Mouse (Mus musculus): ENCODE data around the gene Slc4a1.

Slc4a1 gene

GRCm38 (mm10) chr11:102350981-102351523, 15.0 kb downstream of the Slc4a1 start:
- DNase-seq (ENCODE audit: low read depth, low spot score), result no peak

DNA sequence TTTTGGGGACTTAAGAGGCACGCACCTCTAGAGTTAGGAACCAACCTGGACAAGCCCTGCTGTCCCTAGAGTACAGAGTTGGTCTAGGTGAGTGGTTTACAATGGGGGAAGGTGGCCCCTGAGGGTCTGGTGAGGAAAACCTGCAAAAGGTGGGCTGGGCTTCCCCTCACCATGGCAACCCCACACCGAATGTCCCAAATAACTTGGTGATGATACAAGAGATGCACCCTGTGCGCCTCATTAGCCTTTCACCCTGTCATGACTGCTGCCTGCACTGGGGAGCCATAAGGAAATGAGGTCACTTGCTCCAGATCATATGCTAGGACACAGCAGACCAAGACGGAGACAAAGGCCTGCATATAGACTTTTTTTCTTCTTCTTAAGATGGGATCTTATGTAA, 15.6 kb downstream of the Slc4a1 start:
- no peak for DNase-seq (ENCODE audit: low read depth, low spot score)

DNA sequence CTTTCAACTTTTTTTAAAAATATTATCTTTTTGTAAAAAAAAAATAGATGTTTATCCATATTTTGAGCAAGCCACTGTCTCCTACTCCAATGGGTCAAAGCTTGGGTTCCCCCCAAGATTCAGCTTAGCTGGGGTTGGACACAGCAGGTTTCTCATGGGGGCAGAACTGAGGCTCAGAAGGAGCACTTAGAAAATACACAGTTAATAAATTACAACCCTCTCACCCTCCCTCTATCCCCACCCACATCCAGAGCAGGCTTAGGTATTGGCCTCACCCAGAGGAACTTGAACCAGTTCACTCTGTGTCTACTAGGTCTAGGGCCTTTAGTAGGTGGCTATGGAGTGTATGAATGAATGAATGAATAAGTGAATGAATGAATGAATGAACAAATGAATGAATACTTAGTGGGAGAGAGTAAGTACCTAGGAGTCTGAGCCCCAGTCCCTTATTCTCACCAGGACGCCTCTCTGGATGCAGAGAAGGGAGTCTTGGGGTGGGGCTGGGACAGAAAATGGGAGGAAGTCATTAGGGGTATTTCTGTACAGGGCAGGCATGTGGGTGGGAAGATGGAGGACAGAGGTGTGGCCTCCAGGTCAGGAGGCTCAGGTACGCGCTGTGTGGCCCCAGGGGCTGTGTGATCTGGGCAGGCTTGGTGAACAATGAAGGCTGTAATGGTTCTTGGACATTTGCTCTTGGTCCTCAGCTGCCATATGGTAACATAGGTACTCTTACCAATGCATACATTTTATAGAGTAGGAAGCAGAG, 16.6 kb downstream of the Slc4a1 start:
- no peak for DNase-seq (ENCODE audit: low read depth, low spot score)

DNA sequence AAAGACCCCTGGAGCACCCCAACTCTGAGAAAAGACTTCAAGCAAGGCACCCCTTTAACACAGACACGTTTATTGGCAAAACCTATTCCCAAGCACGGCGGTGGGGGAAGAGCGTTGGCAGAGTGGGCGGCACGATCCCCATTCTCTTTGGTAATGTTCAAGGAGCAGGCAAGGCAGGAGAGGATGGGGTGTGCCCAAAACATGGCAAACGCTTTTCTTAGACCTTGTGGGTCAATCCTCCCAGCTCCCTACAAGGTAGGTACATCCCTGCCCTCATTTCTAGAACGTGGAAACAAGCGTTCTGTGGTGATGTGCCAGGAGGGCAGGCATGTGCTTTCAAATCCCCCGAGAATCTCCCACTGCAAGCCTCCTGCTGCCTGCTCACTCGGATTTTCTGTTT, 17.2 kb downstream of the Slc4a1 start:
- no peak for DNase-seq (ENCODE audit: low read depth, low spot score)

- DNase-seq (ENCODE audit: low read depth, low spot score), result no peak
Observed at GRCm38 (mm10) chr11:102348101-102348585, 17.9 kb downstream of the Slc4a1 start.

DNA sequence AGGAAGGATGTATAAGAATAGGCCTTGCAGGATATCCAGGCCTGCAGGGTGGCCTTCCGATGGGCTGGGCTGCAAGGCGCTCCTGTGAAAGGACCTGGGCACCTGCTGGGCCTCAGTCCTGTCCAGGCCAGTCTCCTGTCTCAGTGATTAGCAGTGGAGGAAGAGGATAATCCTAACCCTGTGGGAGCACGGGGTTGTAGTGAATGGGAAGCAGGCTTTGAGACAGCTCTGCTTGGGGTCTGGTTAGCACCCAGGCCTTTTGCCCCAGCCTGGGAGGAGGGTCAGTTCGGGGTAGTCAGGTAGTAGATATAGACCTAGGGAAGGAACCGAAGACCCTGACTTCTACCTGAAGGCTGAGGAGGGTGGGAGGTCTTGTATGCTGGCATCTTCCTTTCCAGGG, 18.3 kb downstream of the Slc4a1 start:
- DNase-seq (ENCODE audit: low read depth, low spot score), result no peak

GRCm38 (mm10) chr11:102346926-102347325, 19.1 kb downstream of the Slc4a1 start:
- DNase-seq (ENCODE audit: low read depth, low spot score), result peak; percentile 87

DNA sequence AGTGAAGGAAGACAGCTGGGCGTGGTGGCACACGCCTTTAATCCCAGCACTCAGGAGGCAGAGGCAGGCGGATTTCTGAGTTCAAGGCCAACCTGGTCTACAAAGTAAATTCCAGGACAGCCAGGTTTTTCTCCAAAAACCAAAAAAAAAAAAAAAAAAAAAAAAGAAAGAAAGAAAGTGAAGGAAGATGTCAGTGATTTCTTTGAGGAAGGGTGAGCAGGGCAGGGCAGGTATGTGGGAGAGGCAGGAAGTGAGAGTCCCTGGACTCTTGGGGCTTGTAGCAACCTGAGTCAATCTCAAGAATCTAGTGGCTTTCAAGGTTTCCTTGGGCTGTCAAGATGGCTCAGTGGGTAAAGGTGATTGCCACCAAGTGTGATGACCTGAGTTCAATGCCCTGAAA, 21.5 kb downstream of the Slc4a1 start:
- DNase-seq (ENCODE audit: low read depth, low spot score), result peak; percentile 55

DNA sequence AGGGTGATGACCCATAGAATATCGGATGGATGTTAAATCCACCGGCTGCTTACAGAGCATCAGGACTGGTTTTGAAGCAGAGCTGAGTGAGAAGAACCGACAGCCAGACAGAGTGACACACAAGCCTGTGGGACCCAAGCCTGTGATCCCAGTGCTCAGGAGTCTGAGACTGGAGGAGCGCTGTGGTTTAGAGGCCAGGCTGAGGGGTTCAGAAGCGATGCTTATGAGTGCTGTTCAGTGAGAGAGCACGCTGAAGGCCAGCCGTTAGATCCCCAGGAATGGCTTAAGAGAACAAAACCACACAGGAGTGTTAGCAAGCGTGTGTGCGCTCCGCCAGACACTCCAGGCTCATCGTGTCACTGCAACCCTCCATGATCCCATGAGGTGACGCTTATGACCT, 23.3 kb downstream of the Slc4a1 start:
- DNase-seq (ENCODE audit: low read depth, low spot score), result no peak

DNA sequence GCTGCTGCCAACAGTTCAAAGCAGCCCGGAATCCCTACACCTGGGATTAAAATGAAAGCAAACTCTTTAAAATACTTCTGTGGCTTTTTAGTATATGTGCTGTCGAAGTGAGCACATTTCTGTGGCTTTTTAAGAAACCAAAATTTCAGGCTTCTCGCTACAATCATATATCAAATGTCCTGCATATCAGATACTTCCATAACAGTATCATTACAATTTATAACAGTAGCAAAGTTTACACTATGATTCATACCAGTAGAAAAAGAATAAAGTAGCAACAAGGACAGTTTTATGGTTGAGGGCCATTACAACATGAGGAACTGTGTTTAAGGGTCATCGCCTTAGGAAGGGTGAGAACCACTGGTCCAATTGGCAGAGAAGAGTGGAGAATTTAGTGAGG, 24.9 kb downstream of the Slc4a1 start:
- DNase-seq (ENCODE audit: low read depth, low spot score), result no peak

DNA sequence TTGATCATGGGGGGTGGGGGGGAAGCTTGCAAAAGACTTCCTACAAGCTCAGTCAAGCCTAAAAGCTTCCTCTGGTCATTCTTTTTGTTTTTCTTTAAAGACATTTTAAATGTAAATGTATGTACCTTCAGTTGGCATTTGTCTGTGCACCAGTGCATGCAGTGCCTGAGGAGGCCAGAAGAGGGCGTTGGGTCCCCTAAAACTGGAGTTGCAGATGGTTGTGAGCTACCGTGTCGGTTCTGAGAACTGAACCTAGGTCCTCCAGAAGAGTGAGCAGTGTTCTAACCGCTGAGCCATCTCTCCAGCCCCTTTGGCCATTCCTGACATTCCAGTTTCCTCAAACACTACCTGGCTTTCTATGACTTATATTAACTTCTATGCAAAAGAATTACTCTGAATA, 26.4 kb downstream of the Slc4a1 start:
- peak; percentile 88 for DNase-seq (ENCODE audit: low read depth, low spot score)

GRCm38 (mm10) chr11:102339195-102339594, 26.8 kb downstream of the Slc4a1 start:
- DNase-seq (ENCODE audit: low read depth, low spot score), result no peak

DNA sequence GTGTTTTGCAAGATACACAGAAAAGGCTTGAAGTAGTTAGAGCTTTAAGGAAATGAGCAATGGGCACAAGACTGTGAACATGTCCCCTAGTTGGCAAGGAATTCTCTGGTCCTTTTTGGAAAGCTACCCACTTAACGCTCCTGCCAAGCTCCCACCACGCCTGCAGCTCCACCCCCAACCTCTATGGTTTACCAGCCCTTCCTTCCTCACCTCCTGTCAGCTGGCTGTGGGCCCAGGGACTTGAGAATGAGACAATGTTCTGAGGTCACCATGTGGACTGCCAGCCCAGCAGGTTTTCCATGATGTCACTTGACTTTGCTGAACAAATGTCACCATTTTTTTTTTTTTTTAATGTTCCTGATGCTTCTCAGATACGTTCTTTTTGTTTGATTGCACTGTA, 27.4 kb downstream of the Slc4a1 start:
- DNase-seq (ENCODE audit: low read depth, low spot score), result no peak

DNA sequence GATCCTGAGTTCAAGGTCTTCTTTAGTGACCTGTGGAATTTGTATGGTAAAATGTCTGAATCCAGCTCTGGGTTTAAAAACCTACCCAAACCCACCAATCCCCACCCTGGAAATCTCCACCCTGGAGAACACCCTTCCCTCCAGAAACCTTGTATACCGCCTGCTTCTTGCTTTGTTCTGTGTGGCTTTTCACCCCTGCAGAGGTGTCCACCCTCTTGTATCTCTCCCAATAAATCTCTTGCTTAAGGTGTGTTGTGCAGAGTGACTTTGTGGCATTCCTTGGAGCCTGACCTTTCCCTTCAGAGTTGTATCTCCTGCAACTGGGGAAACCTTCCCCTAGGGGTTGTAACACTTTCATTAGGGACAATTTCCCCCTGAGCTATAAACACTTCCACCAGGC, 28.1 kb downstream of the Slc4a1 start:
- peak; percentile 71 for DNase-seq (ENCODE audit: low read depth, low spot score)

- no peak for DNase-seq (ENCODE audit: low read depth, low spot score)
Observed at GRCm38 (mm10) chr11:102336191-102336590, 29.8 kb downstream of the Slc4a1 start.

DNA sequence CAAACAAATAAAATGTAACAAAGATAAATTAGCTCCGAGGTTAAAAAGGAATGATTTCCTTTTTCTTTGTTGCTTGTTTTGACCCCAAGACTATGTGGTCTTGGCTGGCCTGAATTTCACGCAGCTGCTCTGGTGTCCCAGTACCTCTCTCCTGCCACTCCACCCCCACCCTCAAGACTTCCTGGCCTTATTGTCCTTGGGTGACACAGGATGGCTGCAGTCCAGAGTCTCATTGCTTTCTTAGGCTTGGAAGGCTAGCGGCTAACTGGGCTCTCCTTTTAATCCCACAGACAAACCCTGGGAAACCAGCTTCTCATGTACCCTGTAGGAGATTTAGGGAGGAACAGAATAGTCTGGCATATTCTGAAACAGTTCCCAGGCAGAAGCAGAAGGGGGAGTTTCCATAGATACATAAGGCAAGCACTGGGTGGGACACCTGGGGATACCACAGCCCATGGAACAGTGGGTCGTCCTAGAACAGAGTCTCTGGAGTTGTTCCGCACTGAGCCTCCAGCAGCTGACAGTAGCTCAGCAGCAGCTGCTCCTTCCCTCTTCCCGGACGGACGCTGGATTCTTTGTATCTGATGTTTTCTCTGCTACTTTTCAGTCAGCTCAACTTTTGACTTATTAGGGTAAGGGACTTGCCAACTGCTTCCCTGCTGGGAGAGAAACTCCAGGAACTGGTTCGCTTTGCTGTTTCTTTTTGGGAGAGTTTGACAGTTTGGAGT, 30.9 kb downstream of the Slc4a1 start:
- DNase-seq (ENCODE audit: low read depth, low spot score), result peak; percentile 34

DNA sequence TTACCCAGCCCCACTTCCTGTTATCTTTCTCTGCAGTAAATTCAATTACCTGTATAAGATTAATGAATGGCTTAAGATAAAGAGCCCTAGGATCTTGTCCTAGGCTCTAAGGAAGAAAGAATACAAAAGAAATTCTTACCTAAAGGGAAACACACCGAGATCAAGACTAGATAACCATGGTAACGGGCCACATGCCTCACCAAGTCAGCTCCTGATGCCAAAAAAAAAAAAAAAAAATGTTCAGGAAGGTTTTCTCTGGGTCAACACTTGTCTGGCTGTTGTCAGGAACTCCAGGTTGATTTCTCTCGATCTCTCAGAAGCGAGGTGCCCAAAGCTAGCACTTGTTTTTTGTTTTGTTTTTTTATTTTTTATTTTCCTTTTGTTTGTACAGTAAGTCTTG, 32.0 kb downstream of the Slc4a1 start:
- peak; percentile 85 for DNase-seq (ENCODE audit: low read depth, low spot score)

- peak; percentile 68 for DNase-seq (ENCODE audit: low read depth, low spot score)
Observed at GRCm38 (mm10) chr11:102333061-102333460, 32.9 kb downstream of the Slc4a1 start.

- DNase-seq (ENCODE audit: low read depth, low spot score), result peak; percentile 92
Observed at GRCm38 (mm10) chr11:102331806-102332205, 34.2 kb downstream of the Slc4a1 start.

DNA sequence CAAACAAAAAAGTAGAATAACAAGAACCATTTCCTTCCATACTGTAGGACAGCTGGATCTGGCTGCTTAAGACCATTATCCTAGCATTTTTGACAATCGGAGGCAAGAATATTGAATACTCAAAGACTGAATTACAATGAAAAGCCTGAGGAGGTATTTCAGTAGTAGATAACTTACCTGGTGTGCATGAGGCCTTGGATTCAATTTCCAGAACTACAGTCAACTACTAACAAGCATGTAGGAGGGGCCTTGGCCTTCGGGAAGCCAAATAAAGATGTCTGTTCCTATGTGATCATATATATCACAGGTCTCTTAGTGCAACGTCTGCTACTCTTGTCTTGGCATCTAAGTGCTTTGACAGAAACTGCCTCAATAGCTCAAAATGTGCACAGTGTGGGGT, 36.0 kb downstream of the Slc4a1 start:
- peak; percentile 77 for DNase-seq (ENCODE audit: low read depth, low spot score)

- peak; percentile 94 for DNase-seq (ENCODE audit: low read depth, low spot score)
Observed at GRCm38 (mm10) chr11:102329518-102329917, 36.5 kb downstream of the Slc4a1 start.

- peak; percentile 61 for DNase-seq (ENCODE audit: low read depth, low spot score)
Observed at GRCm38 (mm10) chr11:102327839-102328238, 38.2 kb downstream of the Slc4a1 start.

DNA sequence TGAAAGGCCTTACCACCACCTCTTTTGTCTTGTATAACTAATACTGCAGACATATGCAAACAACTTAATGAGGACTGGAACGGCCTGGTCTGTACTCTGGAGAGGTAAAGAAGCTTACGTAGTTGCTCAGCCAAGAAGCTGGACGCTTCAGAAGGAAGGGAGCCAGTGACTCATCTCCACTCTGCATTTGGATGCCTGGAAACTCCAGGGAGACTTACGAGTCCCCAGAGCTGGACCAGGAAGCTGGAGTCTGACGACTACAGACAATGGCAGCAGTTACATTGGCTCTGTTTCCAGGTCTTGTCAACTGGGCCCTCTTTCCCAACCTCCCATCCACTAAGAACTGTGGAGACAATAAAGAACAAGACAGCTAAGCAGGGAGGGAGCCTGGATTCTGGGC, 38.8 kb downstream of the Slc4a1 start:
- DNase-seq (ENCODE audit: low read depth, low spot score), result peak; percentile 49

Measured in R1 (cell line).